Comparison of ENCODE assay signal across 8 mouse cellular contexts in genomic region chr7:30181308-30181707, GRCm38 (mm10). TPM values are rescaled to one million over a fixed set of nuclear protein-coding genes. Genes with fewer than 3 reads are reported as not detected.
DNase-seq lines count a peak whose midpoint lies in the region; ATAC-seq and TF ChIP-seq lines count a peak whose summit lies in the region.

No protein-coding gene starts in this region.

- DNase-seq in T-cell, adult 2 months (ENCODE audit: low spot score) = peak; percentile 75
- peak; percentile 80 to 86 for DNase-seq in cerebellum, postnatal 36 days
- DNase-seq in gastrocnemius, postnatal 14 days = peak; percentile 63
- peak; percentile 85 for DNase-seq in kidney, postnatal 10 days
- peak; percentile 87 for DNase-seq in testis, postnatal 10 days (ENCODE audit: low spot score)

- peaks cover 13% of the 10 kb centered on the region for H3K36me3 ChIP-seq in C2C12 (ENCODE audit: control insufficient read depth, insufficient read depth)
- peaks cover 1% of the 10 kb centered on the region for H3K36me3 ChIP-seq in liver, embryonic 16.5 days (ENCODE audit: control insufficient read depth, insufficient read depth)
- peaks cover 41% of the 10 kb centered on the region for H3K36me3 ChIP-seq in neural tube, embryonic 15.5 days

- 0 out of 2 replicates have a peak, but pooled peaks have one; percentile 10 for ATAC-seq in liver, embryonic 16.5 days (ENCODE audit: low read depth)
- ATAC-seq in neural tube, embryonic 15.5 days (ENCODE audit: low FRiP score) = peak; percentile 35; the same call in 1 of the 2 replicates

- intact Hi-C loops in gastrocnemius, postnatal 14 days (cut with DNase I; ENCODE audit: low total_unique reads) = no loop called here

- H3K9ac ChIP-seq in liver, embryonic 16.5 days (ENCODE audit: low read depth, low read length) = no peak overlapping the region
- no peak overlapping the region; the same call in 1 of the 2 replicates for H3K9ac ChIP-seq in neural tube, embryonic 15.5 days (replicated peaks)

- H3K27me3 ChIP-seq in C2C12 (ENCODE audit: control insufficient read depth, insufficient read depth, insufficient read length) = no peaks in the 10 kb centered on the region
- no peaks in the 10 kb centered on the region for H3K27me3 ChIP-seq in liver, embryonic 16.5 days (ENCODE audit: control insufficient read depth, insufficient read depth, low read depth, low read length)
- no peaks in the 10 kb centered on the region for H3K27me3 ChIP-seq in neural tube, embryonic 15.5 days (replicated peaks)

- 3% methylated on average over 4 of the region's 4 CpGs for WGBS in liver, embryonic 16.5 days (ENCODE audit: insufficient replicate concordance)
- 3% methylated on average over 4 of the region's 4 CpGs for WGBS in neural tube, embryonic 15.5 days

- no peaks in the 10 kb centered on the region for H3K9me3 ChIP-seq in liver, embryonic 16.5 days (replicated peaks; ENCODE audit: control insufficient read depth, low read length)
- no peaks in the 10 kb centered on the region for H3K9me3 ChIP-seq in neural tube, embryonic 15.5 days (replicated peaks)

- H3K4me2 ChIP-seq in liver, embryonic 16.5 days (ENCODE audit: low read depth, low read length) = no peak overlapping the region
- H3K4me2 ChIP-seq in neural tube, embryonic 15.5 days = no peak overlapping the region

- peak; percentile 62 for TF ChIP-seq CTCF in C2C12 (IDR thresholded peaks at IDR 0.05; ENCODE audit: control insufficient read depth, insufficient read depth, insufficient read length)

- no peaks in the 10 kb centered on the region for H3K79me2 ChIP-seq in C2C12 (ENCODE audit: control insufficient read depth, insufficient read depth)

- peaks cover 11% of the 10 kb centered on the region for H3K4me1 ChIP-seq in liver, embryonic 16.5 days (ENCODE audit: control insufficient read depth, low read depth, low read length)
- peaks cover 7% of the 10 kb centered on the region for H3K4me1 ChIP-seq in neural tube, embryonic 15.5 days

- H3K79me3 ChIP-seq in C2C12 (ENCODE audit: low read depth) = no peaks in the 10 kb centered on the region

- no peak overlapping the region for H3K4me3 ChIP-seq in C2C12 (ENCODE audit: insufficient read depth, poor library complexity, severe bottlenecking)
- H3K4me3 ChIP-seq in liver, embryonic 16.5 days (ENCODE audit: low read depth, low read length) = no peak overlapping the region
- no peak overlapping the region for H3K4me3 ChIP-seq in neural tube, embryonic 15.5 days (replicated peaks)

- H3ac ChIP-seq in C2C12 (ENCODE audit: control insufficient read depth, insufficient read length, low read depth) = no peak overlapping the region

- H3K27ac ChIP-seq in liver, embryonic 16.5 days (ENCODE audit: low read length) = no peak overlapping the region
- peak overlapping the region; percentile 68 for H3K27ac ChIP-seq in neural tube, embryonic 15.5 days (replicated peaks)

TF ChIP-seq in C2C12, 6 proteins besides CTCF, POLR2A, EP300 and RAD21:
- TF ChIP-seq MYOD1 (IDR thresholded peaks at IDR 0.05; ENCODE audit: control insufficient read depth, insufficient read length, low read depth) (no peak), MYOG (IDR thresholded peaks at IDR 0.05; ENCODE audit: control insufficient read depth, extremely low read depth, insufficient read length) (no peak), FOSL1 (IDR thresholded peaks at IDR 0.05; ENCODE audit: insufficient read depth, low read length, poor library complexity, severe bottlenecking) (no peak), USF1 (IDR thresholded peaks at IDR 0.05; ENCODE audit: low read depth) (no peak), CEBPB (IDR thresholded peaks at IDR 0.05; ENCODE audit: low read depth) (no peak), MAX (IDR thresholded peaks at IDR 0.05) (no peak)

RNA-seq across cellular contexts. Expression of gene Cox7a1, which starts 2.6 kb away (rescaled TPM):
- 7.9 TPM for polyA plus RNA-seq in C2C12 (2012; fragmentation: generic; extraction: Trizol)
- 100 to 1,000 TPM; 827 to 966 TPM for total RNA-seq in gastrocnemius, postnatal 14 days (2021)
- polyA plus RNA-seq in liver, embryonic 16.5 days (2015; fragmentation: Nextera tagmentation; extraction: Ambion mirVana) = 6.6 and 9.1 TPM in 2 replicates
- 5.7 and 5.9 TPM in 2 replicates for polyA plus RNA-seq in neural tube, embryonic 15.5 days (2015; fragmentation: Nextera tagmentation; extraction: Ambion mirVana)

RNA-seq across cellular contexts. Expression of gene Zfp146, which starts 11.8 kb away (rescaled TPM):
- 15.8 TPM for polyA plus RNA-seq in C2C12 (2012; fragmentation: generic; extraction: Trizol)
- total RNA-seq in gastrocnemius, postnatal 14 days (2021) = 10 to 100 TPM; 23.5 to 27.0 TPM
- 3.7 TPM in 2 replicates for polyA plus RNA-seq in liver, embryonic 16.5 days (2015; fragmentation: Nextera tagmentation; extraction: Ambion mirVana)
- 11.3 and 12.4 TPM in 2 replicates for polyA plus RNA-seq in neural tube, embryonic 15.5 days (2015; fragmentation: Nextera tagmentation; extraction: Ambion mirVana)

RNA-seq across cellular contexts. Expression of gene Capns1, which starts 17.3 kb away (rescaled TPM):
- 588 TPM for polyA plus RNA-seq in C2C12 (2012; fragmentation: generic; extraction: Trizol)
- total RNA-seq in gastrocnemius, postnatal 14 days (2021) = 100 to 1,000 TPM; 275 to 320 TPM
- 29.6 and 30.7 TPM in 2 replicates for polyA plus RNA-seq in liver, embryonic 16.5 days (2015; fragmentation: Nextera tagmentation; extraction: Ambion mirVana)
- polyA plus RNA-seq in neural tube, embryonic 15.5 days (2015; fragmentation: Nextera tagmentation; extraction: Ambion mirVana) = 88.7 and 88.9 TPM in 2 replicates

RNA-seq across cellular contexts. Expression of gene Polr2i, which starts 50.4 kb away (rescaled TPM):
- 175 TPM for polyA plus RNA-seq in C2C12 (2012; fragmentation: generic; extraction: Trizol)
- total RNA-seq in gastrocnemius, postnatal 14 days (2021) = 10 to 100 TPM; 56.0 to 61.2 TPM
- 36.5 and 39.4 TPM in 2 replicates for polyA plus RNA-seq in liver, embryonic 16.5 days (2015; fragmentation: Nextera tagmentation; extraction: Ambion mirVana)
- 165 and 194 TPM in 2 replicates for polyA plus RNA-seq in neural tube, embryonic 15.5 days (2015; fragmentation: Nextera tagmentation; extraction: Ambion mirVana)

RNA-seq across cellular contexts. Expression of gene Tbcb, which starts 50.8 kb away (rescaled TPM):
- 180 TPM for polyA plus RNA-seq in C2C12 (2012; fragmentation: generic; extraction: Trizol)
- total RNA-seq in gastrocnemius, postnatal 14 days (2021) = 10 to 100 TPM; 26.8 to 37.2 TPM
- polyA plus RNA-seq in liver, embryonic 16.5 days (2015; fragmentation: Nextera tagmentation; extraction: Ambion mirVana) = 34.4 and 37.8 TPM in 2 replicates
- 405 and 478 TPM in 2 replicates for polyA plus RNA-seq in neural tube, embryonic 15.5 days (2015; fragmentation: Nextera tagmentation; extraction: Ambion mirVana)
